Mouse (Mus musculus) adrenal gland, postnatal 4 days (tissue): ENCODE measurements around the gene Stag2. TPM values are rescaled to one million over a fixed set of nuclear protein-coding genes. Genes with fewer than 3 reads are reported as not detected.
A peak's percentile ranks its signal among the peaks of the same experiment; 100 is the strongest.

Experiments
- DNase-seq, 2 experiments: peaks; one replicate each; pipeline ENCODE4 v3.0.0; 2021 to 2022; ENCODE audit warnings: low spot score in 2 of 2, mixed read lengths in 2 of 2
- long read RNA-seq, 2 experiments: library from polyadenylated mRNA; stranded (forward); transcript quantifications; one replicate each; pipeline ENCODE4 v2.0.0; 2021
- total RNA-seq, 2 experiments: library from RNA; stranded (reverse); gene quantifications; 2 replicates each; pipeline ENCODE4 v1.2.3; 2021

Stag2 gene
- total RNA-seq = 10 to 100 TPM; 91.4 to 96.6 TPM
- long read RNA-seq, experiment 1, partial matches to known transcripts = 1 of 4 reads
- long read RNA-seq, experiment 1, other reads (novel, unspliced or antisense) = 3 of 4 reads
- long read RNA-seq, experiment 2, full-length matches to known transcripts = 19 of 51 reads
- long read RNA-seq, experiment 2, partial matches to known transcripts = 12 of 51 reads
- long read RNA-seq, experiment 2, other reads (novel, unspliced or antisense) = 20 of 51 reads

DNA sequence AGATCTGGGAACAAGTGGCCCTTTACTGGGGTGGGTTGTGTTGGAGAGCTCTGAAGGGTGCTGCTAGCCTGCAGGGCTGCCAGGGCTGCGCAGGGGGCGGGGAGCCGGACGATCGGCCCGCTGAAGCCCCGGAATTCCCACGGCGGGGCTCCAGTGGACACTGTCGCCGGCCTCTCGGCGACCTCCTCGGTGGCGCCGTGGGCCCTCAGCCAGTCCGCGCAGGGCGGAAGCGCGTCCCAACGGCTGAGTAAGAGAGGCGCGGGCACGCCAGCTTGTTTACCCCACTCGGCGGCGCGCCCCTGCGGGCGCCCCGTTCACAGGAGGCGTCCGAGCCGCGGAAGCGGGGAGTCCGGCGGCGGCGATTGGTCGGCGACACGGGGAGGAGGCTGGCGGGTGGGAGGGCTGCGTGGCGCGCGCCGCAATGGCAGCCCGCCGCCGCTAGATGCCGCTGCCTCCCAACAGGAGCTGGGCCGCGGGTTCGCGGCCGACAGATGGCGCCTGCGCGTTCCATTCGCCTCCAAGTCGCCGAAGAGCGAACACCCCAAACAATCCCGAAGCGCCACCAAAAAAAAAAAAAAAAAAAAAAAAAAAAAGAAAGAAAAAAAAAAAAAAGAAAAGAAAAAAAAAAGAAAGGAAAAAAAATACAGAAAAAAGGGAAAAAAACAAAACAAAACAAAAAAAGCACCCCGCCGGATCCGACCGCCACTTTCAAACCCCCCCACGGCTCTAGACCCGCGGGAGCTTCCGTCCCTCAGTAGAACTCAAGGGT, at the start of gene Stag2:
Gene Stag2 (plus strand): TSS at position 530 of the 769 bp plus-strand sequence.
- DNase-seq = peak; percentile 72 to 79

DNA sequence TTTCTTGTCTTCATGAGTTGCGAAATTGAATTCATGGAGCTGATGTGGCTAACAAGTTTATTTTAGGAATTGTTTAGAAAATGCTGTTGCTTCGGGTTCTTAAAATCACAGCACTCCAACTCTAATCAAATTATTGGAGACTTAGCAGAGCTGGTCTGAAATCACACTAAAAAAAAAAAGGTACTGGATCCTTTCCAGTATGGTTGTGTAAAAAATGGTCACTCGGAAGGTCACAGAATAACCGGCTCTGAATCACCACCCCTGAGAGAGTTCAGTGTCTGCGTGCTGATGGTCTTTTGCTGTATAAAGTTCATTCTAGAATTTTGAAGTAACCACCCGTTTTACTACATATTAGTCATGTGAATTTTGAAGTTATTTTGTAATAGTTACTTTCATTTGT, 42.0 kb upstream of the Stag2 start:
- DNase-seq = no peak

GRCm38 (mm10) chrX:42110585-42110984, 38.5 kb upstream of the Stag2 start:
- no peak for DNase-seq

DNA sequence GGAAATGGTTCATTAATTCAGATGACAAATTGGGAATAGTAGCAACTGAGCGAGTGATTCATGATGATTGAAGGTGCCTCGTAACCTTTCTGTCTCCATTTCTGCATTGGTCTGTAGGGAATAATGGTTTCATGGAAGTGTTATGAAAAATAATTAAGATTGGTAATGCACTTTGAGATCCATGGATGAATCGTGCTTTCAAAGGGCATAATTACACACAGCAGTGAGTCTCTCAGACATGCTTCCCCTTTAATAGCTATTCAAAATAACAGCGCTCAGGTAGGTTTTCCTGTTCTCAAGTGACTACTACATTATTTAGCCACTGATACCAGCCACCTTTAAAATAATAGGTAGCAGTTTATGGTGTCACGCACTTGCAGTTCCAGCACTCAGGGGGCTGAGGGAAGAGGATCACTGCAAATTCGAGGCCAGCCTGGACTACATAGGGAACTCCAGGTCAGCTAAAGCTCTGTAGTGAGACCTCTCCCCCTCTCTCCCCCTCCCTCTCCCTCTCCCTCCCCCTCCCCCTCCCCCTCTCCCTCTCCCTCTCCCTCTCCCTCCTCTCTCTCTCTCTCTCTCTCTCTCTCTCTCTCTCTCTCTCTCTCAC, 29.6 kb upstream of the Stag2 start:
- DNase-seq = no peak

DNA sequence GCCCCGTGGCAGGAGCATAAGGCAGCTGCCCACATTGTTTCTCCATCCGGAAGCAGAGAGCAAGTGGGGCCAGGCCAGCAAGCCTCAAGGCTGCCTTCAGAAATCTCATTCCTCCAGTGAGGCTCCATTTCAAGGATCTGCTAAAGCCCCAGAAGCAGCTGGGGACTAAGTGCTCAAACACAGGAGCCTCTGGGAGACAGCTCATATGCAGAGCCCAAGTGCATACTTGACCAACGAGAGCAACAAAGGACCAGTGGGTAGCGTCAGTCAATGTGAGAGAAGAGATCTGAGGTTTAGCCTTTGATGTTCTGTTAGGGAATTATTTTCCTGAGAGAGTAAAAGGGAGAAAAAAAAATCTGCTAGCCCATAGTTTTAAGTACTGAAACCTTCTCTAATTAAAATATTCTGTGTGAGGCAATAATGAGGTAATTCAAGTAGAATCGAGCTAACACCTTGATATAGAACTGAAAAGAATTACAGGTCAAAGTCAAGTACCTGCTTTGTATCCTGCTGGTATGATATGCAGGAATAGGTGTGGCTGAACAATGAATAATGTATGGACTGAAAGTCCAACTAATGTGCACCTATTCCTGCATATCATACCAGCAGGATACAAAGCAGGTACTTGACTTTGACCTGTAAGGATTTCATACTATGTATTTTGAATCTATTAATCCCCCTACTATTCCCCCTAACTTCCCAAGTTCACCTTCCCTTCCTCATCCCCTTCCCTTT, 24.0 kb upstream of the Stag2 start:
- DNase-seq = no peak

- DNase-seq = no peak
Measured at GRCm38 (mm10) chrX:42139882-42140281, 9.2 kb upstream of the Stag2 start.

- no peak for DNase-seq
Measured at GRCm38 (mm10) chrX:42142620-42143019, 6.5 kb upstream of the Stag2 start.

DNA sequence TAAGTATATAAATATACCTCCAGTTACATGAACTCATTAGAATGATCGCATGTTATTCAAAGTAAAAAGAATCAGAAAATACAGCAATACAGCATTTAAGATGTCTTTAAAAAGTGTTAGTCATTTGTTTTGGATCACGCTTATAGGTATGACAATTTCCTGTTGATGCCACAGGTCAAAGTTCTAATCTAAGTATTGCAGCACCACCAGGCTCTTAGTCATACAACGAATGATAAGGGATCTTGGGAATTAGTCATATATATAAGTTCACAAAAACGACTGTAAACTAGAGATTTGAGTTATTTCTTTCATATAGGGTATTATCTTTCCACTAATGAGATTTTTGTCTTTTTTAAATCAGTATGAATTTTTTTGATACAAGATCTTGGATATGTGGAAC, 5.1 kb upstream of the Stag2 start:
- DNase-seq = no peak

DNA sequence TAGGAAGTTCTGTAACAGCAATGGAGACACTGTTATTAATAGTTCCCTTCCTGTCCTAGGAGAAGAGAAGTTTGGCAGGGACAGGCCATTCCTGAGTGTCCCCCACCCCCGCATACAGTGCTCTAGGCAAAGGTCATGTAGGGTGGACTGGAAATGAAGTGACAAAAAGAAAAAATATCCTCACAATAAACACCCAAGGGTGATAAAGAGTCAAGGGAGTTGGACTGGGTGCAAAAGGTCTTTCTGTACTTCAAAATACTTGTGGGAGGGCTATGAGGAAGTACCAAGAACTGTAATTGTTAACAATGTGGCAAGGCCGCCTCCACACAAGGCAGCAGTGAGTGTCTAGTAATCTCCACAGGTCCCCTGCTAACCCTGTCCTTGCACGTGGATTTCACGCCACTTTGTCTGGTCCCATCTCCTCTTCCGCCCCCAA, 1.1 kb upstream of the Stag2 start:
- no peak for DNase-seq

GRCm38 (mm10) chrX:42149557-42150345, 634 bp downstream of the Stag2 start:
- DNase-seq = peak; percentile 41 to 47

- peak; percentile 5 to 36 for DNase-seq
Measured at GRCm38 (mm10) chrX:42150346-42151023, 1.4 kb downstream of the Stag2 start.

GRCm38 (mm10) chrX:42151024-42151754, 2.1 kb downstream of the Stag2 start:
- DNase-seq = no peak

DNA sequence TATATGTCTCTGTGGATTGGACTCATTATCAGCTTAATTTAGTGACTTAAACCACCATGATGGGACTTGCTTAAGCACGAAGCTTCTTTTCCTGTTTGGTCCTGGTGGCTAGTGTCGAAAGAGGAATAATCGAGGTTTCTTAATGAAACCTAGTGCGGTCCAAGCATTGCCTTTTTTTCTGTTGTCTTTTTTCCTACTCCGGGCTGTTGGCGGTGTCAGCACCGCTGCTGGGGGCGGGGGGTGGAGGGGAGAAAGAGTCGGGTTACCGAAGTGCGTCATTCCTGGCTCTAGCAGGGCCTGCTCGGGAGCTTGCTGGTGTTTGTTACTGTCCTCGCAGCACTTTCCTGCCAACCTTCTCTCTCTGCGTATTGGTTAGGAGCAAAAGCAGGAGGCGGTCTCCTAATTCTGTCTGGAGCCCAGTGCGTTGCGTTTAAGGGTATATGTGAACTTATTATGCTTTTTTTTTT, 2.8 kb downstream of the Stag2 start:
- peak; percentile 30 to 60 for DNase-seq

DNA sequence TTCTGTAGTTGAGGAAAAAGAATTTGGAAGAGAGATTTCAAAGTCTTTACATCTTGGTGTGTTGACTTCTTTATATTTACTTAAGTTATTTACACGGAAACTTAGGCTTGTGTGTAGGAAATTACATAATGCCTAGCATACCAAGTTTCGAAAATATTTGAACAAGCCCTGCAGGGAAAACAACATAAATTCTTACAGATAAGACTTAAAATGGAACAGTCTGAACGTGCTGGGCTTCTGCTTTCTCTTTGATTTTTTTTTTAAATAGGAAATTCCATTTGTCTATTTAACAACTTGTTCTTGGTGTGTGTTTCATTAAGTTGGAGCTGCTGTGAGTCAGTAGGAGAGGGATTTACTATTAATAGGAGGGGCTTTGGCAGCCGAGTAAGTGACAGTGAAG, 3.9 kb downstream of the Stag2 start:
- DNase-seq = no peak

DNA sequence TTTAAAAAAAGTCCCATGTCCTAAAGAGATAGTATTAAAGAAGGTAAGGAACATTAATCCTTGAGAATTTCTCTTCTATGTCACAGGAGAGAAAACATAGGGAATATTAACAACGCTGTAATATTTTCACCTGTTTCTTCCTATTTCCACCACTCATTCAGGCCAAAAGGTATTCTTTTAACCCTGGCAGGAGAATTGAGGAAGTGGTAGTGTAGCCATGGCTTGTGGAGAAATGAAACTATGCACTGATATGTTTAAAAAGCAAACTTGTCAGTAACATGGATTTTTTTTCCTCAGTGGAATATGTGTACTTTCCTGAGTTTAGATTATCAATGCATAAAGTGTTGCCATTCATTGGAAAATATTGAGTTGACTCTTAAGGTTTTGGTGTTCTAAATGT, 16.3 kb downstream of the Stag2 start:
- no peak for DNase-seq

DNA sequence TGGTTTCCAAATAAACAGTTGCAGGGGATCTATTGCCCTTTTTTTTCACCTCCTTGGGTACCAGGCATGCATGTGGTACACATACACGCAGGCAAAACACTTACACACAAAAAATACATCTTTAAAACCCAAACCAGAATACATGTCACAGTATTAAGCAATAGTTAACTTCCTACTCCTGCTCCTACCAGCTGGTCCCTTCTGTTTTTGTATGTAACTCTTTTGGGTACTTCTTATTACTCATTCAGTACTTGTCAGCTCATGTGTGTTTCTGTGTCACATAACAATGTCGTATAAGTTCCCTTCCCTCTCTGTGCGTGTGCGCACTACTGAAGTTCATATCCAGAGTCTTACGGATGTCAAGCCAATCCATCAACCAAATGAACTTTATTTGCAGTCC, 21.7 kb downstream of the Stag2 start:
- DNase-seq = no peak

GRCm38 (mm10) chrX:42187590-42187989, 38.5 kb downstream of the Stag2 start:
- no peak for DNase-seq

DNA sequence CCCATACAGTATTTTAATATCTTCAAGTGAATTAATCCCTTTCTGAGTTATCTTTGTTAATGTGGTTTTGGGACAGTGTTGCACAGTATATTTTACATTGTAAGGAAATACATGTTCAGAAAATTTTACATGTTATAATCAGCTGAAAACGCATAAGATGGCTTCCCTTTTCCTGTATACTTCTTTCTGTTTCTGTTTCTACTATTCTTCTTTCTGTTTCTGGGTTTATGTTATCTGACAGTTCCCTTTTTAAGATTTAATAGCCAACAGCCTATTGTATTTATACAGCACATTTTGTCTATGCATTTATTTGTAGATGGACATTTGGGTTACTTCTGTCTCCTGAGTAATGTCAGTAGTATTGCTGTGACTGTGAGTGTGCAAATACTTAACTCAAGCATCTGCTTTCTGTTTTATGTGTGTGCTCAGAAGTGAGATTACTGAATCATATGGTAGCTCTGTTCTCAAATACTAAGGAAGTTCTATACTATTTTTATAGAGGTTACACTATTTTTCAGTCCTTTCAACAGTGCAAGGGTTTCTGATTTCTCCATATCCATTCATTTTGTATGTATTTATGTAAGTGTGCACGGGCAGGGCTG, 39.8 kb downstream of the Stag2 start:
- no peak for DNase-seq

DNA sequence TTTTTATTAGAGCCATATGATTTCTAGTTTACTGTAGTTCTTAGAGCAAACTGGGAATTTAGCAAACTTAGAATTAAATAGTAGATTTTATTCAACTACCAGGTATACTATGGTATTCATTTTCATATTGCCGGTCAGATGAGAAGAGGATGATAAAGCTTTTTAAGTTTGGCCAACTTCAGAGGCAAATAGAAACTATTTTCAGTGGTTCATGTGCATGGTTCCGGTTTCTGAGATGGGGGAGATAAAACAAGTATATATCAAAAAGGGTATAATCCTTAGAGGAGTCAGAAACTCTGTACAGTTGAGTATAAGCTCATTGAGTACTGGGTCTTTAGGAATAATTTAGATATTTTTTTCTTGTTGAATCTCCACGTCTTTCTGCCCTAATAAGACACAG, 45.5 kb downstream of the Stag2 start:
- no peak for DNase-seq
